9 mouse cellular contexts compared by ENCODE assay signal in the genomic region with DNA sequence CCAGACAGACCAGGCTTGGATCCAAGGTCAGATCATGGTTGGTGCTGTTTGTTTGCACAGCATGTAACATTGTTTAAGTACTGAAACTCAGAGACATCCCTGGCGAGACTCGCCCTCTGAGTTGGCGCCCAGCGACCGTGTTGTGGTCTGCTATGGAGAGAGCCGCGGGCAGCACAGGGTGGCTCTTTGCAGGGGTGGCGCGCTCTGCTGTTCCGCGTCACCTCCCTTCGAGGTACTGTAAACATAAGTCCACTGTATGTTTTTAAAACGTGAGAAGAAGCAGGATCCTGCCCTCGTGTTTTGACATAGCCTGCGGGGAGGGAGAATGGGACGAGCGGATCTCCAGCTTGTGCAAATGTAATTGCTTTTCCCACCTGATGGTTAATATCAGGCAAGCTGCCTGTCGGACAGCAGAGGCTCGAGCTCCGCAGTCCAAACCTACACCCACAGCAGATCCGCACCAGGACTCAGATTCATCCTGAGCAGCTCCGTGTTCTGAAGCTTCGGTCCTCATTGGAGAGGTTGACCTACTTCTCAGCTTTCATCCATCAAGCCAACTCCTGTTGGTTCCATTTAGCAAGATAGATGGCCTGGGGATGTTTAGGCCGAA.
DNase-seq lines count a peak whose midpoint lies in the region; ATAC-seq and TF ChIP-seq lines count a peak whose summit lies in the region.
"Had no signal": no experiment of that assay in that cellular context is flagged by ENCODE, and none has a peak within 500 bp of the region (broad histone marks: within the 10 kb centered on the region; RNA-seq: fewer than 3 reads in every experiment).

No protein-coding gene starts in this region.

- no peak for TF ChIP-seq POLR2A in ES-Bruce4 (IDR thresholded peaks at IDR 0.05; ENCODE audit: insufficient read depth, low read length)

- ATAC-seq in heart, embryonic 12.5 days (ENCODE audit: insufficient number of reproducible peaks, low FRiP score): no peak
- 0 out of 2 replicates have a peak, but pooled peaks have one; percentile 15 for ATAC-seq in forebrain, embryonic 14.5 days
- no peak for ATAC-seq in liver, embryonic 13.5 days (ENCODE audit: low read depth)
- no peak for ATAC-seq in megakaryocyte, adult 5-6 weeks (ENCODE audit: poor library complexity, severe bottlenecking)

- WGBS in heart, embryonic 12.5 days: 32% methylated on average over 24 of the region's 24 CpGs
- 58% methylated on average over 24 of the region's 24 CpGs for WGBS in forebrain, embryonic 14.5 days
- whole genome bisulfite sequencing in liver, embryonic 13.5 days (ENCODE audit: insufficient replicate concordance): 45% methylated on average over 24 of the region's 24 CpGs

- peak overlapping the region; percentile 35 for H3K4me3 ChIP-seq in heart, embryonic 12.5 days
- peak overlapping the region; percentile 6 for H3K4me3 ChIP-seq in ES-Bruce4 (ENCODE audit: low read depth, low read length)
- H3K4me3 ChIP-seq in forebrain, embryonic 14.5 days (ENCODE audit: low read depth, low read length): no peak overlapping the region
- H3K4me3 ChIP-seq in liver, embryonic 13.5 days (replicated peaks): no peak overlapping the region

- H3K9ac ChIP-seq in heart, embryonic 12.5 days: no peak overlapping the region
- H3K9ac ChIP-seq in ES-Bruce4 (ENCODE audit: low read depth, poor library complexity, severe bottlenecking): no peak overlapping the region
- H3K9ac ChIP-seq in forebrain, embryonic 14.5 days (ENCODE audit: low read length): no peak overlapping the region
- H3K9ac ChIP-seq in liver, embryonic 13.5 days: no peak overlapping the region

- H3K4me2 ChIP-seq in heart, embryonic 12.5 days: peak overlapping the region; percentile 63
- peak overlapping the region; percentile 30; the same call in 1 of the 2 replicates for H3K4me2 ChIP-seq in forebrain, embryonic 14.5 days (ENCODE audit: low read length)
- H3K4me2 ChIP-seq in liver, embryonic 13.5 days: peak overlapping the region; percentile 28

- DNase-seq in heart, postnatal 14 days: no peak
- DNase-seq in forebrain, embryonic 14.5 days (ENCODE audit: low spot score): peak; percentile 3
- DNase-seq in liver, embryonic 13.5 days: no peak
- no peak for DNase-seq in urinary bladder, adult 2 months (ENCODE audit: low spot score)
- DNase-seq in spleen, postnatal 4 days (ENCODE audit: low spot score in 2 of 2): no peak

- no peaks in the 10 kb centered on the region for H3K9me3 ChIP-seq in heart, embryonic 12.5 days (replicated peaks)
- H3K9me3 ChIP-seq in ES-Bruce4 (replicated peaks; ENCODE audit: control insufficient read depth, insufficient read depth, low read length, poor library complexity, severe bottlenecking): no peaks in the 10 kb centered on the region
- no peaks in the 10 kb centered on the region for H3K9me3 ChIP-seq in forebrain, embryonic 14.5 days (replicated peaks; ENCODE audit: control insufficient read depth, low read length)
- no peaks in the 10 kb centered on the region for H3K9me3 ChIP-seq in liver, embryonic 13.5 days (replicated peaks)

- intact Hi-C loops in heart, postnatal 14 days (cut with DNase I): no loop called here

- H3K4me1 ChIP-seq in heart, embryonic 12.5 days (replicated peaks): no peaks in the 10 kb centered on the region
- no peaks in the 10 kb centered on the region for H3K4me1 ChIP-seq in ES-Bruce4 (ENCODE audit: control insufficient read depth, insufficient read depth, low read length)
- H3K4me1 ChIP-seq in forebrain, embryonic 14.5 days (ENCODE audit: control insufficient read depth, insufficient read depth, low read length): no peaks in the 10 kb centered on the region
- no peaks in the 10 kb centered on the region for H3K4me1 ChIP-seq in liver, embryonic 13.5 days (replicated peaks)

- no peak for TF ChIP-seq EP300 in ES-Bruce4 (IDR thresholded peaks at IDR 0.05; ENCODE audit: insufficient read depth, low read depth, low read length)

- no peak overlapping the region for H3K27ac ChIP-seq in heart, embryonic 12.5 days (ENCODE audit: poor library complexity, severe bottlenecking)
- no peak overlapping the region for H3K27ac ChIP-seq in ES-Bruce4 (ENCODE audit: insufficient read depth, low read length)
- H3K27ac ChIP-seq in forebrain, embryonic 14.5 days (ENCODE audit: low read depth, low read length): no peak overlapping the region
- no peak overlapping the region for H3K27ac ChIP-seq in liver, embryonic 13.5 days
- H3K27ac ChIP-seq: macrophage had no signal

- H3K36me3 ChIP-seq in heart, embryonic 12.5 days: no peaks in the 10 kb centered on the region
- H3K36me3 ChIP-seq in ES-Bruce4 (ENCODE audit: control insufficient read depth, insufficient read depth, low read length, poor library complexity, severe bottlenecking): no peaks in the 10 kb centered on the region
- no peaks in the 10 kb centered on the region for H3K36me3 ChIP-seq in forebrain, embryonic 14.5 days (ENCODE audit: control insufficient read depth, insufficient read depth, low read length)
- H3K36me3 ChIP-seq in liver, embryonic 13.5 days: no peaks in the 10 kb centered on the region

- TF ChIP-seq CTCF in ES-Bruce4 (IDR thresholded peaks at IDR 0.05; ENCODE audit: low read depth, low read length): no peak

- H3K27me3 ChIP-seq in heart, embryonic 12.5 days (replicated peaks): no peaks in the 10 kb centered on the region
- H3K27me3 ChIP-seq in ES-Bruce4 (ENCODE audit: control insufficient read depth, insufficient read depth, low read length, poor library complexity, severe bottlenecking): no peaks in the 10 kb centered on the region
- no peaks in the 10 kb centered on the region for H3K27me3 ChIP-seq in forebrain, embryonic 14.5 days (replicated peaks; ENCODE audit: control insufficient read depth, insufficient read depth, low read length)
- H3K27me3 ChIP-seq in liver, embryonic 13.5 days: no peaks in the 10 kb centered on the region

Comparison
In these comparisons a context has a peak if more than half of its experiments do, and no peak if none do; other contexts are left out.
1. H3K4me3 ChIP-seq: peak in heart, embryonic 12.5 days (single experiment) and ES-Bruce4 (single experiment); none in forebrain, embryonic 14.5 days (single experiment) and liver, embryonic 13.5 days (single experiment).
2. Peak in every context shown above with its lines, with median percentiles within 50 percentile points of each other: H3K4me2 ChIP-seq.